Mouse (Mus musculus) midbrain, embryonic 11.5 days (tissue): ENCODE results near the gene Tnfaip8l1. TPM values are rescaled to one million over a fixed set of nuclear protein-coding genes. Genes with fewer than 3 reads are reported as not detected.

ENCODE experiments used
- ATAC-seq: fragments of 200-750 bp; cut with Nextera tagmentation; 2 replicates; pipeline ENCODE4 v1.8.0; 2017; ENCODE audit warnings: moderate TSS enrichment, moderate library complexity; ENCODE audit not compliant: low FRiP score
- DNase-seq: peaks from one replicate; pipeline ENCODE4 v3.0.0; 2015; ENCODE audit warnings: low spot score; ENCODE audit errors: missing footprints
- H3K27ac ChIP-seq: fragments of 300-500 bp; sonication (generic); 2 replicates; pipeline ENCODE4 v1.5.1; 2014; ENCODE audit warnings: low read depth, low read length
- H3K27me3 ChIP-seq: fragments of 300-500 bp; sonication (generic); 2 replicates; pipeline ENCODE4 v1.6.1; 2014; ENCODE audit warnings: mild to moderate bottlenecking, low read length, moderate library complexity, mixed read lengths; ENCODE audit not compliant: control insufficient read depth, insufficient read depth
- H3K36me3 ChIP-seq: fragments of 300-500 bp; sonication (generic); 2 replicates; pipeline ENCODE4 v1.6.1; 2014; ENCODE audit warnings: mild to moderate bottlenecking, low read length, moderate library complexity, mixed read lengths; ENCODE audit not compliant: control insufficient read depth, insufficient read depth
- H3K4me1 ChIP-seq: fragments of 300-500 bp; sonication (generic); 2 replicates; pipeline ENCODE4 v1.6.1; 2014; ENCODE audit warnings: low read length; ENCODE audit not compliant: control insufficient read depth, insufficient read depth
- H3K4me2 ChIP-seq: fragments of 300-500 bp; sonication (generic); 2 replicates; pipeline ENCODE4 v1.6.1; 2014; ENCODE audit warnings: mild to moderate bottlenecking, moderate library complexity
- H3K4me3 ChIP-seq: fragments of 300-500 bp; sonication (generic); 2 replicates; pipeline ENCODE4 v1.5.1; 2014; ENCODE audit warnings: low read depth, low read length
- H3K9ac ChIP-seq: fragments of 300-500 bp; sonication (generic); 2 replicates; pipeline ENCODE4 v1.6.1; 2014; ENCODE audit warnings: low read length
- H3K9me3 ChIP-seq: fragments of 300-500 bp; sonication (generic); 2 replicates; pipeline ENCODE4 v1.6.1; 2016; ENCODE audit warnings: low read length; ENCODE audit not compliant: control insufficient read depth
- WGBS: fragments of 180-500 bp; shearing (Covaris S2); extraction: QIAGEN DNeasy Blood & Tissue Kit; methylation state at CpG from one replicate; pipeline ENCODE4 v1.1.7; 2014; 5-methylcytosine and 5-hydroxymethylcytosine counted together
- polyA plus RNA-seq: library from polyadenylated mRNA; unstranded; fragments of >200 nt; fragmentation: Nextera tagmentation; extraction: Ambion mirVana; gene quantifications from 2 replicates; pipeline ENCODE4 v1.2.1, GENCODE M21; 2014

Gene Tnfaip8l1
- polyA plus RNA-seq, 1 experiment from 2014 or later: 7.7 TPM

GRCm38 (mm10) chr17:56133457-56134363 lies 28.6 kb upstream of the Tnfaip8l1 start:
- no peaks in the 10 kb centered on the region for H3K36me3 ChIP-seq
- H3K9me3 ChIP-seq: no peaks in the 10 kb centered on the region
- no peak overlapping the region for H3K9ac ChIP-seq
- H3K27ac ChIP-seq: no peak overlapping the region
- ATAC-seq (peak; percentile 35), DNase-seq (no peak)
- H3K4me2 ChIP-seq: peak overlapping the region; percentile 47
- peaks cover 7% of the 10 kb centered on the region for H3K27me3 ChIP-seq
- H3K4me1 ChIP-seq: peaks cover 16% of the 10 kb centered on the region
- no peak overlapping the region for H3K4me3 ChIP-seq
- 22% methylated on average over 18 of the region's 21 CpGs for WGBS

DNA sequence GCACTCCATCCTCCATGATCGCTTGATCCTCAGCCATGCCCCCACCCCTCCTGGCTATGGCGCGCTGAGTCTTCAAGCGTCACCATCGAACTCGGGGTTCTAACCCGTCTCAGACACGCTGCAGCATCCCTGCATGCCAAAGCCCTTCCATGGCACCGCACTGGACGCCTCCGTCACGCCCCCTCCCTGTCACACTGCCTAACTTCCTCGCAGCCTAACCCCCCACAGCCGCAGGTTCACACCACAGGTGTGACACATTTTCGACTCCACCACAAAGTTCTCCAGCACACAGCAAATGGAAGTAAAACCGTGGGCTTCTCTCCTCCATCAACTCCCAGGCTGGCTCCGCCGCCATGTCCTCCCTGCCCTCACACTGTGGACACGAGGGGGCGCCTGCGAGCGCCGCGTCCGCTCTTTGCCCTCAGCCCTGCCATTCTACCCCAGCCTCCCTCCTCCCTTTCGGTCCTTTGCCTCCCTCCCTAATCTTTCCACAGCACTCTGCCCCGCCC lies 27.8 kb upstream of the Tnfaip8l1 start:
- under 1% methylated on average over 27 of the region's 27 CpGs for WGBS
- H3K4me2 ChIP-seq: peak overlapping the region; percentile 47
- no peaks in the 10 kb centered on the region for H3K36me3 ChIP-seq
- H3K9ac ChIP-seq: no peak overlapping the region
- H3K4me1 ChIP-seq: peaks cover 20% of the 10 kb centered on the region
- peaks cover 15% of the 10 kb centered on the region for H3K27me3 ChIP-seq
- peak; percentile 96 for DNase-seq
- H3K27ac ChIP-seq: no peak overlapping the region
- no peak overlapping the region for H3K4me3 ChIP-seq
- no peaks in the 10 kb centered on the region for H3K9me3 ChIP-seq
- ATAC-seq: peak; percentile 34

DNA sequence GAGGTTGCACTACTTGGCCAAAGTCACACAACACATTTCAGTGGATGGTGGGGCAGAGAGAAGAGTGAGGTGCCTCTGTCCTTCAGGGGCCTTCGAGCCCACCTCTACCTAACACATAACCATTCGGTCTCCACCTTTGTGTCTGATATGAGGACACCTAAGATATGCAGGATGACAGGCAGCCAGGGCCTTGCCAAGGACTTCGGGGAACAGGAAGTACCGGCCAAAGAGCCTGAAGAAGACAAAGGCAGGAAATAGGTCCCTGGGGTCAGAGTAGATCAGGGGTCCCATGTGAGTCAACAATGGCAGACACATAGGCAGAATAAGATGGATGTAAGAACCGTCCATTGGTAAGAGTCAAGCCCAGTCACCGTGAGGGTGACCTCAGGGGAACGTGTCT lies 25.7 kb upstream of the Tnfaip8l1 start:
- no peak for DNase-seq
- no peak for ATAC-seq
- Histone ChIP-seq H3K9me3 (no peaks in the 10 kb centered on the region), H3K27ac (no peak overlapping the region), H3K9ac (no peak overlapping the region), H3K4me3 (no peak overlapping the region), H3K4me2 (no peak overlapping the region), H3K4me1 (peaks cover 24% of the 10 kb centered on the region), H3K36me3 (no peaks in the 10 kb centered on the region), H3K27me3 (peaks cover 33% of the 10 kb centered on the region)
- WGBS: 81% methylated on average over 7 of the region's 7 CpGs

- Histone ChIP-seq H3K9ac (peak overlapping the region; percentile 1; the same call in 1 of the 2 replicates), H3K27ac (no peak overlapping the region)
- ATAC-seq: no peak
Observed at GRCm38 (mm10) chr17:56137839-56138613, 24.3 kb upstream of the Tnfaip8l1 start.

GRCm38 (mm10) chr17:56139355-56139754 lies 22.9 kb upstream of the Tnfaip8l1 start:
- no peak for DNase-seq
- Histone ChIP-seq H3K4me1 (peaks cover 26% of the 10 kb centered on the region), H3K4me2 (peak overlapping the region; percentile 96), H3K9ac (peak overlapping the region; percentile 69), H3K36me3 (no peaks in the 10 kb centered on the region), H3K27ac (no peak overlapping the region), H3K4me3 (peak overlapping the region; percentile 67), H3K9me3 (no peaks in the 10 kb centered on the region), H3K27me3 (peaks cover 37% of the 10 kb centered on the region)
- WGBS: 3% methylated on average over 20 of the region's 21 CpGs
- ATAC-seq: peak; percentile 25; the same call in 1 of the 2 replicates

More at GRCm38 (mm10) chr17:56137839-56138613, 24.3 kb upstream of the Tnfaip8l1 start:
- Histone ChIP-seq H3K9me3 (no peaks in the 10 kb centered on the region), H3K4me1 (peaks cover 32% of the 10 kb centered on the region), H3K36me3 (no peaks in the 10 kb centered on the region), H3K4me3 (no peak overlapping the region), H3K4me2 (peak overlapping the region; percentile 21; the same call in 1 of the 2 replicates), H3K27me3 (peaks cover 35% of the 10 kb centered on the region)
- no peak for DNase-seq
- WGBS: 16% methylated on average over 25 of the region's 25 CpGs

DNA sequence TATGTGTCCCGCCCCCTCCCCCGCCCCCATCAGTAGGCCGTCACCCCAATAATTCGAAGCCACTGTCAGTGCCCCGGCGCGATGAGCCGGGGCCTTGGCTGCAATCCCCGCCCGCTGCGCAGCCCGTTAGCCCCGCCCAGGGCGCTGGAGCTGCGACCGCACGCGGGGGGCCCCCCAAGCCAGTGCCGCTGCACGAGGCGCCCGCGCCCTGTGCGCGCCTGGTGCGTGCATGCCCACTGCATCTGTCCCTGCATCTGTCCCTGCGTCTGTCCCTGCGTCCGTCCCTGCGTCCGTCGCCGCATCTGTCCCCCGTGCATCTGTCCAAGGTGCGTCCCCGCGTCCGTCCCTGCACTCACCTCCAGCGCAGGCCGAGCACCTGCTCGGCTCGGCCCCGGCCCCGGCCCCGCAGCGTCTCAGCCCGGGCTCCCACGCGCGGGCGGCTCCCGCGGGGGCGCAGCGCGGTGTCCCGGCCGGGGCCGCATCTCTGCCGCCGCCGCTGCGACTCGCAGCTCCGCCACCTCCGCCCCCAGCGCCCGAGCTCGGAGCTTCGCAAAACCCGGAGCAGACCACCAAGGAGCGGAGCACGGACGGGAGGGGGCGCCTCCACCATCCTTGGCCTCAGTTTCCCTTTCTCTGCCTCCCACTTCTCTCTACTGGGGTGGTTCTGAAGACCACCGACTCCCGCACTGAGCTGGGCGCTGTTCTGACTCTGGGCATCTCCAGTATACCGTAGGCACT lies 22.2 kb upstream of the Tnfaip8l1 start, which contains the start of gene Sema6b:
TSS of gene Sema6b (minus strand) at position 486 of the 738 bp plus-strand sequence.
- 1% methylated on average over 74 of the region's 79 CpGs for WGBS
- no peaks in the 10 kb centered on the region for H3K9me3 ChIP-seq
- H3K4me1 ChIP-seq: peaks cover 22% of the 10 kb centered on the region
- no peaks in the 10 kb centered on the region for H3K36me3 ChIP-seq
- H3K4me3 ChIP-seq: peak within 1 kb of the TSS; percentile 67
- peaks cover 37% of the 10 kb centered on the region for H3K27me3 ChIP-seq
- peak within 1 kb of the TSS; percentile 96 for H3K4me2 ChIP-seq
- H3K27ac ChIP-seq: peak within 1 kb of the TSS; percentile 25; the same call in 1 of the 2 replicates
- ATAC-seq (peak; percentile 47), DNase-seq (peak; percentile 97)
- H3K9ac ChIP-seq: peak within 1 kb of the TSS; percentile 69

DNA sequence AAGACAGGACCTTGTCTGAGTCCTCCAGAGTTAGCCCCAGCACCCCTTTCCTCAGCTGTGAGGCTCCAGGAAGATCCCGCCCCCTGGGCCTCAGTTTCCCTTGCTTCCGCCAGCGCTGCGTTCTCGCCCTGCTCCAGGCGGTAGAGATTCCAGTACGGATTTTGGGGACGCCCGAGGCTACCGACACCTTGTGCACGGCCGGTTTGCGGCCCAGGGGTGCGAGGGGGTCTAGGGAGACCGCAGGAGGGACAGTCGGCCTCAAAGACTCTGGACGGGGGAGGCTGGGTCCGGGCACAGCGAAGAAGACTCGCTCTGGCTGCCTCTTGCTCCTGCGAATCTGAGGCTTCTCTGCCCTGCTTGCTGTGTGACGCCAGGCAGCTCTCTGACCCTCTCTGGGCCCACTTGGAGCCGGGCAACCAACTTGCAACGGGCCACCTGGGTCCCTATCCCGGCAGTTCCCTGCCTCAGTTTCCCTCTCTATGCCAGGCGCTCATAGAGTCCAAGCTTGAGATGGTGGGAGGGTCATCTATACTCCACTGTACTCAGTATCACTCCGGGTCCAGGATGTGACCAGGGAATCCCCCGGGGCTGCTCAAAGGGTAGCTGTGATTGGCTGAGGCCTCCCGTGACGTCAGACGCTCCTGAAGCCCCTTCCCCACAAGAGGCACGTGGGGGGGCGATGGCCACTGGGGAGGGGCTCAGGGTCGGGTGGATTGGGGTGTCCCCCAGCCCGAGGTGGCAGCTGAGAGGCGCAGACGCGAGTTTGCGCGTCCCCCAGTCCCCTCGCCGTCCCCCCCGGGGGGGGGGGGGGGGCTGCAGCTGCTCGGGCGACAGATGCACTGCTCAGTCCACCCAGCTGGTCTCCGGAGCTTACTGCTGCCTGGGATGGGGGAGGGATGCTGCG lies 20.3 kb upstream of the Tnfaip8l1 start:
- Histone ChIP-seq H3K4me3 (peak overlapping the region; percentile 31), H3K9me3 (no peaks in the 10 kb centered on the region), H3K27ac (no peak overlapping the region), H3K4me1 (peaks cover 22% of the 10 kb centered on the region), H3K36me3 (no peaks in the 10 kb centered on the region), H3K27me3 (peaks cover 37% of the 10 kb centered on the region), H3K9ac (peak overlapping the region; percentile 24; the same call in 1 of the 2 replicates), H3K4me2 (peak overlapping the region; percentile 43)
- ATAC-seq (peak; percentile 70), DNase-seq (peak; percentile 97)
- WGBS: 2% methylated on average over 44 of the region's 47 CpGs

DNA sequence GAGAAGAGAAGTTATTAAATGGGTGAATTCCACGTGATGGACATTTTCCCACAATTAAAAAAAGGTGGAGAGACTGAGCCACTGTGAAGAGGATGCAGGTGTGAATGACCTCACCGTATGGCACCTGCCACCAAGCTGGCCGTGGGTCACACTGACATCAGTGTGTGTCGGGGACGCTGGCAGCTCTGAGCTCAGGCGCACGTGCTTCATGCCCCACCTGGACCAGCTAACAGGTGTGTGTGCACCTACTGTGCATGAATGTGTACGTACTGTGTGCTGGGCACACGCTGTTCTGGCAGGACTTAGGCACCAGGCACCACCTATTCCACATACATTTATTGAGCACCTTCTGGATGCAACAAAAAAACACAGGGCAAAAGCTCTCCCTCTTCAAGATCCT lies 17.7 kb upstream of the Tnfaip8l1 start:
- DNase-seq (no peak), ATAC-seq (no peak)
- peaks cover 19% of the 10 kb centered on the region for H3K4me1 ChIP-seq
- no peak overlapping the region for H3K9ac ChIP-seq
- H3K9me3 ChIP-seq: no peaks in the 10 kb centered on the region
- WGBS: 77% methylated on average over 9 of the region's 9 CpGs
- peaks cover 38% of the 10 kb centered on the region for H3K27me3 ChIP-seq
- H3K4me2 ChIP-seq: no peak overlapping the region
- H3K36me3 ChIP-seq: no peaks in the 10 kb centered on the region
- no peak overlapping the region for H3K27ac ChIP-seq
- no peak overlapping the region for H3K4me3 ChIP-seq
